Mouse (Mus musculus) lung, postnatal 0 days (tissue): ENCODE data around the gene Gm10663. TPM values are rescaled to one million over a fixed set of nuclear protein-coding genes. Genes with fewer than 3 reads are reported as not detected.

Source experiments
- ATAC-seq: fragments of 200-750 bp; cut with Nextera tagmentation; 2 replicates; pipeline ENCODE4 v1.8.0; 2017; ENCODE audit warnings: moderate library complexity
- DNase-seq: peaks from one replicate; pipeline ENCODE4 v3.0.0-alpha.2; 2016; ENCODE audit warnings: low spot score
- H3K27ac ChIP-seq: fragments of 300-500 bp; sonication (generic); 2 replicates; pipeline ENCODE4 v1.5.1; 2014; ENCODE audit warnings: antibody characterized with exemption, mild to moderate bottlenecking, low read length, mixed read lengths
- H3K27me3 ChIP-seq: fragments of 300-500 bp; sonication (generic); replicated peaks from 2 replicates; pipeline ENCODE4 v1.6.1; 2014; ENCODE audit warnings: low read length, mixed read lengths; ENCODE audit not compliant: insufficient read depth
- H3K36me3 ChIP-seq: fragments of 300-500 bp; sonication (generic); 2 replicates; pipeline ENCODE4 v1.6.1; 2014; ENCODE audit warnings: low read length, mixed read lengths; ENCODE audit not compliant: insufficient read depth
- H3K4me1 ChIP-seq: fragments of 300-500 bp; sonication (generic); 2 replicates; pipeline ENCODE4 v1.6.1; 2014; ENCODE audit warnings: antibody characterized with exemption, low read depth, low read length, mixed read lengths; ENCODE audit not compliant: insufficient read depth
- H3K4me2 ChIP-seq: fragments of 300-500 bp; sonication (generic); replicated peaks from 2 replicates; pipeline ENCODE4 v1.6.1; 2014; ENCODE audit warnings: low read depth, mild to moderate bottlenecking, low read length, moderate library complexity, mixed read lengths
- H3K4me3 ChIP-seq: fragments of 300-500 bp; sonication (generic); 2 replicates; pipeline ENCODE4 v1.5.1; 2014; ENCODE audit warnings: low read depth, low read length
- H3K9ac ChIP-seq: fragments of 300-500 bp; sonication (generic); replicated peaks from 2 replicates; pipeline ENCODE4 v1.6.1; 2014; ENCODE audit warnings: low read depth, mild to moderate bottlenecking
- H3K9me3 ChIP-seq: fragments of 300-500 bp; sonication (generic); 2 replicates; pipeline ENCODE4 v1.6.1; 2016; ENCODE audit warnings: low read length, mixed read lengths
- CTCF ChIP-seq: IDR thresholded peaks from 2 replicates; pipeline ENCODE4 v1.5.1; 2016; ENCODE audit warnings: antibody characterized with exemption, mild to moderate bottlenecking
- EP300 ChIP-seq: IDR thresholded peaks from 2 replicates; pipeline ENCODE4 v1.6.1; 2016; ENCODE audit warnings: antibody characterized with exemption, mild to moderate bottlenecking, control low read depth
- WGBS: fragments of 180-500 bp; shearing (Covaris S2); extraction: QIAGEN DNeasy Blood & Tissue Kit; methylation state at CpG from one replicate; pipeline ENCODE4 v1.1.7; 2014; 5-methylcytosine and 5-hydroxymethylcytosine counted together
- polyA plus RNA-seq: library from polyadenylated mRNA; unstranded; fragments of >200 nt; fragmentation: Nextera tagmentation; extraction: Ambion mirVana; gene quantifications from 2 replicates; pipeline ENCODE4 v1.2.1, GENCODE M21; 2015

Gene Gm10663
- polyA plus RNA-seq, 1 experiment from 2014 or later, result not detected

GRCm38 (mm10) chr8:65070996-65071395 is 3.8 kb upstream of the Gm10663 start:
- DNase-seq (no peak), ATAC-seq (no peak)
- Histone ChIP-seq H3K27me3 (no peaks in the 10 kb centered on the region), H3K4me2 (no peak overlapping the region), H3K27ac (no peak overlapping the region), H3K36me3 (no peaks in the 10 kb centered on the region), H3K4me1 (no peaks in the 10 kb centered on the region), H3K4me3 (no peak overlapping the region), H3K9ac (no peak overlapping the region), H3K9me3 (no peaks in the 10 kb centered on the region)
- TF ChIP-seq CTCF, result no peak
- no peak for TF ChIP-seq EP300
- WGBS, result 63% methylated on average over 4 of the region's 4 CpGs

- H3K27ac ChIP-seq, result no peak overlapping the region
- no peak overlapping the region for H3K4me2 ChIP-seq
- no peaks in the 10 kb centered on the region for H3K27me3 ChIP-seq
- H3K9ac ChIP-seq, result no peak overlapping the region
- DNase-seq (no peak), ATAC-seq (no peak)
- H3K36me3 ChIP-seq, result no peaks in the 10 kb centered on the region
- TF ChIP-seq CTCF (no peak), EP300 (no peak)
- no peaks in the 10 kb centered on the region for H3K9me3 ChIP-seq
- no peak overlapping the region for H3K4me3 ChIP-seq
- H3K4me1 ChIP-seq, result no peaks in the 10 kb centered on the region
- WGBS, result 49% methylated on average over 9 of the region's 9 CpGs
These were observed 5.9 kb downstream of the Gm10663 start for GRCm38 (mm10) chr8:65080731-65081130.

DNA sequence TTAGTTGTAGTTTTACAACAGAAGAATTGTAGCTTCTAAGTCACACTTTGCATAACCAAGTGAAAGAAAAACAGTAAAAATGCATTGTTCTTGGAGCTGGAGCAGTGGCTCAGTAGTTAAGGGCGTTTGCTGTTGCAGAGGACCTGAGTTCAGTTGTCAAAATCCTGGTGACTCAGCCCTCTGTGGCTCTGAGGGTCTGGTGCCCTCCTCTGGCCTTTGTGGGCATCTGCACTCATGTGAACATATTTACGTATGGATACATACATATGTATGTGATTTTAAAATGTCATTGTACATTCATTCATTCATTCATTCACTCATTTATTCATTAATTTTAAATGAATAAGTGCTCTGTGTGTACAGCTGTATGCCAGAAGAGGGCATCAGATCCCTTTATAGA is 10.8 kb downstream of the Gm10663 start:
- H3K4me1 ChIP-seq, result no peaks in the 10 kb centered on the region
- H3K9ac ChIP-seq, result no peak overlapping the region
- H3K27me3 ChIP-seq, result no peaks in the 10 kb centered on the region
- H3K9me3 ChIP-seq, result no peaks in the 10 kb centered on the region
- DNase-seq, result no peak
- no peak overlapping the region for H3K4me3 ChIP-seq
- H3K4me2 ChIP-seq, result no peak overlapping the region
- no peak overlapping the region for H3K27ac ChIP-seq
- no peaks in the 10 kb centered on the region for H3K36me3 ChIP-seq
- TF ChIP-seq CTCF, result peak; percentile 24; the same call in 1 of the 2 replicates
- no peak for TF ChIP-seq EP300
- WGBS, result 76% methylated on average over 2 of the region's 2 CpGs
- ATAC-seq, result no peak

- no peak for TF ChIP-seq EP300
- no peaks in the 10 kb centered on the region for H3K9me3 ChIP-seq
- H3K27ac ChIP-seq, result no peak overlapping the region
- ATAC-seq (no peak), DNase-seq (no peak)
- no peak overlapping the region for H3K4me2 ChIP-seq
- WGBS, result 58% methylated on average over 8 of the region's 8 CpGs
- no peaks in the 10 kb centered on the region for H3K36me3 ChIP-seq
- no peak overlapping the region for H3K9ac ChIP-seq
- no peak overlapping the region for H3K4me3 ChIP-seq
- H3K27me3 ChIP-seq, result no peaks in the 10 kb centered on the region
- H3K4me1 ChIP-seq, result no peaks in the 10 kb centered on the region
These were observed 12.9 kb downstream of the Gm10663 start for GRCm38 (mm10) chr8:65087711-65088110.

GRCm38 (mm10) chr8:65088120-65088519 is 13.3 kb downstream of the Gm10663 start:
- H3K9ac ChIP-seq, result no peak overlapping the region
- 87% methylated on average over 12 of the region's 12 CpGs for WGBS

DNA sequence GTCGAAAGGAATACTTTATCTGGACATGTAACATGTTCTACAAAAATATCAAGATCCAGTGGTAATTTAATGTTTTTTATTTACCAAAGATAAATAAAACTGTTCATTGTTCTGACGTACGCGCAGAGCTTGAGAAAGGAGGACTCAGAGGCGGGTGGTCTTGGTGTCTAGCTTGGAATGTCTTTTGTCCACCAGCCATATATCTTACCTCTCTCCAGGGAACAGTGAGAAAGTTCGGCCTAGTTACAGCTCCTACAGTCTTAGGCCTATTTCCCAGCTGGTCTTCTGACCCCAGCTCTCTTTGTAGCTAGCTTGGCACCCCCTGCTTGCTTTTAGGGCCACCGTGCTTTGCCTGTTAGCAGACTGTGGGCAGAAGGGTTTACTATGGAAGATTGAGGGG is 14.9 kb downstream of the Gm10663 start:
- no peaks in the 10 kb centered on the region for H3K9me3 ChIP-seq
- WGBS, result 66% methylated on average over 7 of the region's 7 CpGs
- no peak for TF ChIP-seq CTCF
- no peak for TF ChIP-seq EP300
- no peak for ATAC-seq
- no peak for DNase-seq
- no peak overlapping the region for H3K27ac ChIP-seq
- H3K4me2 ChIP-seq, result no peak overlapping the region
- H3K4me1 ChIP-seq, result no peaks in the 10 kb centered on the region
- no peaks in the 10 kb centered on the region for H3K36me3 ChIP-seq
- H3K27me3 ChIP-seq, result no peaks in the 10 kb centered on the region
- no peak overlapping the region for H3K9ac ChIP-seq
- H3K4me3 ChIP-seq, result no peak overlapping the region

More at GRCm38 (mm10) chr8:65088120-65088519, 13.3 kb downstream of the Gm10663 start:
- H3K4me2 ChIP-seq, result no peak overlapping the region
- no peaks in the 10 kb centered on the region for H3K27me3 ChIP-seq
- H3K4me1 ChIP-seq, result no peaks in the 10 kb centered on the region
- no peaks in the 10 kb centered on the region for H3K9me3 ChIP-seq
- no peak overlapping the region for H3K4me3 ChIP-seq
- H3K27ac ChIP-seq, result no peak overlapping the region
- TF ChIP-seq EP300, result no peak
- no peak for TF ChIP-seq CTCF
- ATAC-seq (no peak), DNase-seq (no peak)
- no peaks in the 10 kb centered on the region for H3K36me3 ChIP-seq
